Comparison of ENCODE assay signal across 23 mouse cellular contexts in genomic region chr16:92988416-92988815, GRCm38 (mm10).
"Had no signal": no experiment of that assay in that cellular context is flagged by ENCODE, and none has a peak within 500 bp of the region (broad histone marks: within the 10 kb centered on the region; RNA-seq: fewer than 3 reads in every experiment).

No protein-coding gene starts in this region.

- H3K27me3 ChIP-seq: lung, embryonic 15.5 days; midbrain, embryonic 13.5 days; midbrain, embryonic 15.5 days; neural tube, embryonic 13.5 days; neural tube, embryonic 15.5 days; stomach, embryonic 15.5 days had no signal

- H3K4me1 ChIP-seq: stomach, embryonic 15.5 days had no signal

- DNase-seq: liver, postnatal 0 days; lung, adult 2 months; lung, postnatal 14 days; lung, postnatal 36 days; retina, postnatal 1 day; right cerebral cortex, adult 18-20 months; right cerebral cortex, postnatal 25 days; right cerebral cortex, postnatal 4 days; thymus, adult 2 months; thymus, postnatal 14 days; thymus, postnatal 36 days had no signal

- H3K9ac ChIP-seq: liver, postnatal 0 days; lung, embryonic 15.5 days; midbrain, embryonic 13.5 days; midbrain, embryonic 15.5 days; neural tube, embryonic 13.5 days; neural tube, embryonic 15.5 days; stomach, embryonic 15.5 days had no signal

- H3K4me2 ChIP-seq: lung, embryonic 15.5 days; midbrain, embryonic 11.5 days; midbrain, embryonic 13.5 days; midbrain, embryonic 15.5 days; neural tube, embryonic 13.5 days; neural tube, embryonic 15.5 days; stomach, embryonic 15.5 days had no signal

- ATAC-seq: liver, postnatal 0 days; lung, postnatal 0 days; midbrain, embryonic 13.5 days; midbrain, embryonic 15.5 days had no signal

- H3K27ac ChIP-seq: lung, embryonic 15.5 days; macrophage; midbrain, embryonic 13.5 days; midbrain, embryonic 15.5 days; neural tube, embryonic 13.5 days; neural tube, embryonic 15.5 days; stomach, embryonic 15.5 days; stomach, postnatal 0 days had no signal

- H3K4me3 ChIP-seq: lung, embryonic 15.5 days; megakaryocyte, embryonic 14.5 days; midbrain, embryonic 13.5 days; midbrain, embryonic 15.5 days; myocyte; neural tube, embryonic 13.5 days; neural tube, embryonic 15.5 days; stomach, embryonic 15.5 days had no signal

- H3K36me3 ChIP-seq: lung, embryonic 15.5 days; midbrain, embryonic 13.5 days; midbrain, embryonic 15.5 days; neural tube, embryonic 13.5 days; neural tube, embryonic 15.5 days; stomach, embryonic 15.5 days had no signal

- H3K9me3 ChIP-seq: lung, embryonic 15.5 days; midbrain, embryonic 13.5 days; midbrain, embryonic 15.5 days; neural tube, embryonic 13.5 days; neural tube, embryonic 15.5 days; stomach, embryonic 15.5 days had no signal
